Mouse (Mus musculus) heart, postnatal 25 days (tissue): ENCODE measurements around the gene Fam184b. TPM values are rescaled to one million over a fixed set of nuclear protein-coding genes. Genes with fewer than 3 reads are reported as not detected.

Experiments
- DNase-seq: peaks from one replicate; pipeline ENCODE4 v3.0.0; 2022; ENCODE audit warnings: low spot score
- intact Hi-C: fragments of 180-260 bp; cut with DNase I; formaldehyde crosslinking; loops from one replicate; pipeline ENCODE4 v1.15.1; 2025
- total RNA-seq, 2 experiments: library from RNA; stranded (reverse); gene quantifications; 2 replicates each; pipeline ENCODE4 v1.2.3; 2021

The Fam184b gene
- total RNA-seq, 2 experiments from 2014 or later, result 0.08 TPM; not detected in 1

GRCm38 (mm10) chr5:45481125-45481524 lies 158.3 kb downstream of the Fam184b start:
- intact Hi-C loops, result no loop called here
- DNase-seq, result no peak

GRCm38 (mm10) chr5:45480066-45480465 lies 159.3 kb downstream of the Fam184b start:
- no peak for DNase-seq
- intact Hi-C loops, result no loop called here

Other genes with a start within 250 kb of the Fam184b start
- gene Qdpr, start 189.4 kb downstream of the Fam184b start, total RNA-seq, result 10 to 100 TPM; 74.0 to 79.6 TPM
- not detected for gene Clrn2, start 185.9 kb downstream of the Fam184b start, total RNA-seq
- 10 to 100 TPM; 95.0 to 98.6 TPM for gene Lap3, start 146.2 kb downstream of the Fam184b start, total RNA-seq
- 10 to 100 TPM; 47.9 to 59.2 TPM for gene Med28, start 119.4 kb downstream of the Fam184b start, total RNA-seq
- under 1 TPM; 0.60 to 0.61 TPM for gene Ncapg, start 30.3 kb upstream of the Fam184b start, total RNA-seq
- gene Lcorl, start 218.0 kb upstream of the Fam184b start, total RNA-seq, result 1 to 10 TPM; 7.6 to 8.4 TPM